Mouse (Mus musculus): ENCODE data around the gene Ecm1. TPM values are rescaled to one million over a fixed set of nuclear protein-coding genes. Genes with fewer than 3 reads are reported as not detected.

The Ecm1 gene
- polyA plus RNA-seq, 1 experiment from 2014 or later: 174 TPM

GRCm38 (mm10) chr3:95706273-95706672 lies 33.1 kb downstream of the Ecm1 start:
- H3K27ac ChIP-seq (ENCODE audit: low read length): no peak overlapping the region
- H3K27me3 ChIP-seq (ENCODE audit: insufficient read depth, low read length): no peaks in the 10 kb centered on the region
- no peaks in the 10 kb centered on the region for H3K36me3 ChIP-seq (ENCODE audit: insufficient read depth, low read length)
- 93% methylated on average over 4 of the region's 4 CpGs for WGBS
- no peaks in the 10 kb centered on the region for H3K9me3 ChIP-seq (ENCODE audit: low read length)
- no peak overlapping the region for H3K9ac ChIP-seq (replicated peaks; ENCODE audit: low read length)
- no peak for ATAC-seq (ENCODE audit: low FRiP score, low TSS enrichment)
- no peak overlapping the region for H3K4me2 ChIP-seq (replicated peaks; ENCODE audit: low read depth, low read length)
- no peak overlapping the region for H3K4me3 ChIP-seq (ENCODE audit: low read length)
- H3K4me1 ChIP-seq (ENCODE audit: insufficient read depth, low read length): peaks cover 11% of the 10 kb centered on the region

GRCm38 (mm10) chr3:95704612-95705011 lies 34.8 kb downstream of the Ecm1 start:
- H3K4me2 ChIP-seq (replicated peaks; ENCODE audit: low read depth, low read length): no peak overlapping the region
- no peaks in the 10 kb centered on the region for H3K27me3 ChIP-seq (ENCODE audit: insufficient read depth, low read length)
- H3K36me3 ChIP-seq (ENCODE audit: insufficient read depth, low read length): no peaks in the 10 kb centered on the region
- no peak overlapping the region for H3K27ac ChIP-seq (ENCODE audit: low read length)
- H3K4me3 ChIP-seq (ENCODE audit: low read length): no peak overlapping the region
- WGBS: 90% methylated on average over 4 of the region's 4 CpGs
- H3K9me3 ChIP-seq (ENCODE audit: low read length): no peaks in the 10 kb centered on the region
- H3K9ac ChIP-seq (replicated peaks; ENCODE audit: low read length): no peak overlapping the region
- ATAC-seq (ENCODE audit: low FRiP score, low TSS enrichment): no peak
- H3K4me1 ChIP-seq (ENCODE audit: insufficient read depth, low read length): peaks cover 22% of the 10 kb centered on the region

DNA sequence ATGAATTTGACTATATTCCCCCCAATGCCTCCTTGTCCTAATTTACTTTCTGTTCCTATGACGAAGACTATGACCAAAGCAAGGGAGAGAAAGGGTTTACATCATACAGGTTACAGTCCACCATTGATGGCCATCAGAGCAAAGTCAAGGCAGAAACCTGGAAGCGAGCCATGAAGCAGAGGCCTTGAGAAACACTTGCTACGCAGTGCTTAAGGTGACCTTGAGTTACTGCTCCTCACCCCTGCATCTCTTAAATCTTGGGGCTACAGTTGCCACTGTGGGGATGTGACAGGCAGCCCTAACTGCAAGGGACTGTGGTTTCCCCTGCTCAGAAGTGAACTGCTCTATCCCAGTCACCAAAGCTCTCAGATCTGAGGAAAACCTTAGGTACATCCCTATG lies 36.1 kb downstream of the Ecm1 start:
- Histone ChIP-seq H3K4me1 (ENCODE audit: insufficient read depth, low read length) (peaks cover 22% of the 10 kb centered on the region), H3K27me3 (ENCODE audit: insufficient read depth, low read length) (no peaks in the 10 kb centered on the region), H3K9me3 (ENCODE audit: low read length) (no peaks in the 10 kb centered on the region), H3K36me3 (ENCODE audit: insufficient read depth, low read length) (no peaks in the 10 kb centered on the region), H3K9ac (replicated peaks; ENCODE audit: low read length) (no peak overlapping the region), H3K4me2 (replicated peaks; ENCODE audit: low read depth, low read length) (no peak overlapping the region), H3K27ac (ENCODE audit: low read length) (no peak overlapping the region), H3K4me3 (ENCODE audit: low read length) (no peak overlapping the region)
- WGBS: 81% methylated on average over 3 of the region's 3 CpGs
- no peak for ATAC-seq (ENCODE audit: low FRiP score, low TSS enrichment)

DNA sequence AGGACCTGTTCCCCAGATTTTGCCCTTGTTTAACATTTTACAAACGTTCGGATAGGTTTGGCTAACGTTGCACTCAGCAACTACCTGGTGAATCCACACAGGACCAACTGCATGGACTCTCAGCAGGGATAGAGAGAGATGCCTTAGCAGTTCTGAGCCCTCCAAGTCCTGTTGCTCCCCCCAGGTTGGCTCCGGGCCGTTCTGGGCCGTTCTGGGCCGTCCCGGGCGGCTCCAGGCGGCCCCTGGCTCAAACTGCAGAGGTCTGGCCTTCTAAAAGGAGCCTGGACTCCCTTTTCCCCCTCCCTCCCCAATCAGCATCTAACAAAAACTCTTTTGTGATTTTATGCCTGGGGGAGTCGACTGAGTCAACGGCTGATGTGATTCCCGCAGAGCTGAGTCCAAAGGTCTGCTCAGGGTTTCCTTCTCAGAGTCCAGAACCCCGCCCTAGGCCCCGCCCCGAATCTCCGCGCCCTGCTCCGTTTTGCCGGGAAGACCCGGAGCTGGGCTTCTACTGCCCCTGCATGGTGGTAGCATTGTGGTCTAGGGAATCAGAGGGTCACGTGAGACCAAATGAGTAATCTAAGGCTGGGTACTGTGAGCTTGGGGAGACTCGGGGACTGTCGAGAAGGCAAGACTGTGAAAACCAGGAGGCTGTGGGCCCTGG lies 37.4 kb downstream of the Ecm1 start:
- ATAC-seq (ENCODE audit: low FRiP score, low TSS enrichment): peak; percentile 94
- H3K4me3 ChIP-seq (ENCODE audit: low read length): peak overlapping the region; percentile 40
- WGBS: 4% methylated on average over 24 of the region's 24 CpGs
- no peaks in the 10 kb centered on the region for H3K27me3 ChIP-seq (ENCODE audit: insufficient read depth, low read length)
- peak overlapping the region; percentile 75 for H3K9ac ChIP-seq (replicated peaks; ENCODE audit: low read length)
- no peaks in the 10 kb centered on the region for H3K9me3 ChIP-seq (ENCODE audit: low read length)
- no peaks in the 10 kb centered on the region for H3K36me3 ChIP-seq (ENCODE audit: insufficient read depth, low read length)
- peak overlapping the region; percentile 65 for H3K4me2 ChIP-seq (replicated peaks; ENCODE audit: low read depth, low read length)
- H3K4me1 ChIP-seq (ENCODE audit: insufficient read depth, low read length): peaks cover 19% of the 10 kb centered on the region
- peak overlapping the region; percentile 84 for H3K27ac ChIP-seq (ENCODE audit: low read length)

- Histone ChIP-seq H3K4me3 (ENCODE audit: low read length) (no peak overlapping the region), H3K4me2 (replicated peaks; ENCODE audit: low read depth, low read length) (no peak overlapping the region; the same call in 1 of the 2 replicates), H3K27me3 (ENCODE audit: insufficient read depth, low read length) (no peaks in the 10 kb centered on the region), H3K9me3 (ENCODE audit: low read length) (no peaks in the 10 kb centered on the region), H3K27ac (ENCODE audit: low read length) (peak overlapping the region; percentile 84; the same call in 1 of the 2 replicates), H3K4me1 (ENCODE audit: insufficient read depth, low read length) (peaks cover 26% of the 10 kb centered on the region), H3K36me3 (ENCODE audit: insufficient read depth, low read length) (no peaks in the 10 kb centered on the region), H3K9ac (replicated peaks; ENCODE audit: low read length) (peak overlapping the region; percentile 75; the same call in 1 of the 2 replicates)
- no peak for ATAC-seq (ENCODE audit: low FRiP score, low TSS enrichment)
- WGBS: 83% methylated on average over 2 of the region's 2 CpGs
Observed at GRCm38 (mm10) chr3:95701085-95701484, 38.3 kb downstream of the Ecm1 start.

GRCm38 (mm10) chr3:95700233-95700681 lies 39.1 kb downstream of the Ecm1 start:
- no peak for ATAC-seq (ENCODE audit: low FRiP score, low TSS enrichment)
- H3K4me1 ChIP-seq (ENCODE audit: insufficient read depth, low read length): peaks cover 32% of the 10 kb centered on the region
- H3K9ac ChIP-seq (replicated peaks; ENCODE audit: low read length): no peak overlapping the region; the same call in 1 of the 2 replicates
- H3K9me3 ChIP-seq (ENCODE audit: low read length): no peaks in the 10 kb centered on the region
- H3K27ac ChIP-seq (ENCODE audit: low read length): no peak overlapping the region
- 59% methylated on average over 6 of the region's 6 CpGs for WGBS
- no peaks in the 10 kb centered on the region for H3K27me3 ChIP-seq (ENCODE audit: insufficient read depth, low read length)
- H3K4me2 ChIP-seq (replicated peaks; ENCODE audit: low read depth, low read length): no peak overlapping the region
- no peak overlapping the region for H3K4me3 ChIP-seq (ENCODE audit: low read length)
- H3K36me3 ChIP-seq (ENCODE audit: insufficient read depth, low read length): no peaks in the 10 kb centered on the region

DNA sequence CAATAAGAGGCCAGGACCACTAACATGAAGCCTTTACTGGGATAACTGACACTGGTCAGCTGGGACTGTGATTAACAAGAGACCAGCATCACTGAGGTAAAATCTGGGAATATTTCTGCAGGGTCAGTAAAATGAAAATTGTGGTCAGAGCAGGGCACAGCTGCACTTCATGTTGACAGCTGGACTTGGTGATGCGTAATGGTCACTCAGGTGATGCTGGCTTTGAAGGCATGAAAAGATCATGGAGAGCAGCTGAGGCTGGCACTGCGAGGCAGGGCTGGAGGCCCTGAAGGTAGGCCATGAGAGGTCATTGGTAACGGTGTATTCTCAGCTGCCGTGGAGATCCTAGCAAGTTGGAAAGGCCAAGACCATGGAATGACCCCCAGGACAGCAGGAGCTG lies 41.1 kb downstream of the Ecm1 start:
- no peak for ATAC-seq (ENCODE audit: low FRiP score, low TSS enrichment)
- WGBS: 86% methylated on average over 4 of the region's 4 CpGs
- no peak overlapping the region for H3K4me3 ChIP-seq (ENCODE audit: low read length)
- no peak overlapping the region for H3K9ac ChIP-seq (replicated peaks; ENCODE audit: low read length)
- no peak overlapping the region for H3K27ac ChIP-seq (ENCODE audit: low read length)
- no peaks in the 10 kb centered on the region for H3K36me3 ChIP-seq (ENCODE audit: insufficient read depth, low read length)
- peaks cover 42% of the 10 kb centered on the region for H3K4me1 ChIP-seq (ENCODE audit: insufficient read depth, low read length)
- no peak overlapping the region for H3K4me2 ChIP-seq (replicated peaks; ENCODE audit: low read depth, low read length)
- H3K27me3 ChIP-seq (ENCODE audit: insufficient read depth, low read length): no peaks in the 10 kb centered on the region
- H3K9me3 ChIP-seq (ENCODE audit: low read length): no peaks in the 10 kb centered on the region

- no peak overlapping the region for H3K9ac ChIP-seq (replicated peaks; ENCODE audit: low read length)
- no peaks in the 10 kb centered on the region for H3K27me3 ChIP-seq (ENCODE audit: insufficient read depth, low read length)
- H3K4me3 ChIP-seq (ENCODE audit: low read length): no peak overlapping the region
- H3K36me3 ChIP-seq (ENCODE audit: insufficient read depth, low read length): no peaks in the 10 kb centered on the region
- no peak overlapping the region for H3K4me2 ChIP-seq (replicated peaks; ENCODE audit: low read depth, low read length)
- WGBS: 22% methylated on average over 7 of the region's 7 CpGs
- peak; percentile 29 for ATAC-seq (ENCODE audit: low FRiP score, low TSS enrichment)
- H3K9me3 ChIP-seq (ENCODE audit: low read length): 0 out of 2 replicates have a peak, but pooled peaks cover under 1% of the 10 kb centered on the region
- peaks cover 35% of the 10 kb centered on the region for H3K4me1 ChIP-seq (ENCODE audit: insufficient read depth, low read length)
- H3K27ac ChIP-seq (ENCODE audit: low read length): peak overlapping the region; percentile 17; the same call in 1 of the 2 replicates
Observed at GRCm38 (mm10) chr3:95696360-95696759, 43.0 kb downstream of the Ecm1 start.

DNA sequence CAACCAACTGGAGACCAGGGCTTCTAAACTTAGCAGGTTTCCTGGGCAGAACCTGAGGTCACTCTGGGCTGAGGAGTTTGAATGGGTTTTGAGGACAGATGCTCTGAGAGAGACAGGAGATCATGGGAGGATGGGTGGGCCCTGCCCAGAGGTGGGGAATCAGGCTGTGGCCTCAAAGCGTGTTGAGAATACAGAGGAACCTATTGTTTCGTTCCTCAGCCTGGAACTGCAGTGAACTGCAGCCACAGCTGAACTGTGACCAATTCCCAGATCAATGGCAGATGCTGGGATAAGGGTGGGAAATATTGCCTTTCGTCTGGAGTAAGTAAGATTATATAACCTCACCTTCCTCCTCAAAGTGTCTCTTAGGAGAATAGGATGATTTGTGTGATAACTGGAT lies 43.6 kb downstream of the Ecm1 start:
- no peak overlapping the region for H3K4me3 ChIP-seq (ENCODE audit: low read length)
- no peaks in the 10 kb centered on the region for H3K27me3 ChIP-seq (ENCODE audit: insufficient read depth, low read length)
- peaks cover 30% of the 10 kb centered on the region for H3K4me1 ChIP-seq (ENCODE audit: insufficient read depth, low read length)
- no peaks in the 10 kb centered on the region for H3K36me3 ChIP-seq (ENCODE audit: insufficient read depth, low read length)
- 46% methylated on average over 3 of the region's 3 CpGs for WGBS
- no peak for ATAC-seq (ENCODE audit: low FRiP score, low TSS enrichment)
- H3K4me2 ChIP-seq (replicated peaks; ENCODE audit: low read depth, low read length): no peak overlapping the region
- no peak overlapping the region for H3K9ac ChIP-seq (replicated peaks; ENCODE audit: low read length)
- 0 out of 2 replicates have a peak, but pooled peaks cover 2% of the 10 kb centered on the region for H3K9me3 ChIP-seq (ENCODE audit: low read length)
- no peak overlapping the region for H3K27ac ChIP-seq (ENCODE audit: low read length)
